Mouse (Mus musculus): ENCODE results near the gene Tbc1d23. TPM values are rescaled to one million over a fixed set of nuclear protein-coding genes. Genes with fewer than 3 reads are reported as not detected.
"Not testable (repeated sequence)": the region's sequence is repeated elsewhere in the genome, so short reads cannot be mapped to it uniquely, and the experiment has no call there.

Gene Tbc1d23
- polyA plus RNA-seq, 2 experiments = 5.4 to 6.6 TPM

GRCm38 (mm10) chr16:57243205-57243857, 12.0 kb upstream of the Tbc1d23 start:
- 29% methylated on average over 10 of the region's 10 CpGs for WGBS (ENCODE audit: insufficient replicate concordance)
- ATAC-seq (ENCODE audit: insufficient read depth) = no peak
- Histone ChIP-seq H3K4me1 (replicated peaks; ENCODE audit: control insufficient read depth in 2 of 2, insufficient read depth in 2 of 2, low read length in 1 of 2) (no peaks in the 10 kb centered on the region), H3K27ac (no peak overlapping the region), H3K4me3 (ENCODE audit: insufficient read depth in 1 of 2, low read depth in 2 of 2, low read length in 2 of 2) (no peak overlapping the region), H3K36me3 (replicated peaks; ENCODE audit: control insufficient read depth, insufficient read depth, low read depth) (no peaks in the 10 kb centered on the region), H3K4me2 (ENCODE audit: low read depth) (no peak overlapping the region), H3K27me3 (ENCODE audit: control insufficient read depth, insufficient read depth, low read length) (no peaks in the 10 kb centered on the region), H3K9me3 (ENCODE audit: control insufficient read depth, low read length) (no peaks in the 10 kb centered on the region), H3K9ac (replicated peaks) (no peak overlapping the region)
- no peak for DNase-seq (ENCODE audit: low read depth in 3 of 3, low spot score in 3 of 3)
- TF ChIP-seq CTCF (IDR thresholded peaks at IDR 0.05; ENCODE audit: low read depth) = no peak
- TF ChIP-seq EP300 (IDR thresholded peaks at IDR 0.05; ENCODE audit: low read depth) = no peak

DNA sequence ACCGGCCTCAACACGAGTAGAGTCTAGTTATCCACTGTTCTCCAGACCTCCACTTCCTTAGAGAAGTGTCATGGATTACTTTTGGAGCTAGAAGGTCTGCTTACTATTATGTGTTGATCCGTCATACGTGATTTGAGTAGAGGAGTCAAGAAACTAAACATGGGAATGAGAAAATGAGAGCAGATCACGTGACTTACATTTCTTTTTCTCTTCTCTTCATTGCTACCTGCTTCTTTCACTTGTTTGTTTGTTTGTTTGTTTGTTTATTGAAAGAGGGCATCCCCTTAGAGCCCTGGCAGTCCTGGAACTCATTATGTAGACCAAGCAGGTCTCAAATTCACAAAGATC, 11.5 kb upstream of the Tbc1d23 start:
- Histone ChIP-seq H3K27me3 (ENCODE audit: control insufficient read depth, insufficient read depth, low read length) (no peaks in the 10 kb centered on the region), H3K27ac (no peak overlapping the region), H3K4me1 (replicated peaks; ENCODE audit: control insufficient read depth in 2 of 2, insufficient read depth in 2 of 2, low read length in 1 of 2) (no peaks in the 10 kb centered on the region), H3K4me2 (ENCODE audit: low read depth) (no peak overlapping the region), H3K9ac (replicated peaks) (no peak overlapping the region), H3K4me3 (ENCODE audit: insufficient read depth in 1 of 2, low read depth in 2 of 2, low read length in 2 of 2) (no peak overlapping the region), H3K9me3 (ENCODE audit: control insufficient read depth, low read length) (no peaks in the 10 kb centered on the region), H3K36me3 (replicated peaks; ENCODE audit: control insufficient read depth, insufficient read depth, low read depth) (no peaks in the 10 kb centered on the region)
- TF ChIP-seq CTCF (IDR thresholded peaks at IDR 0.05; ENCODE audit: low read depth) (no peak), EP300 (IDR thresholded peaks at IDR 0.05; ENCODE audit: low read depth) (no peak)
- no peak for DNase-seq (ENCODE audit: low read depth in 3 of 3, low spot score in 3 of 3)
- WGBS (ENCODE audit: insufficient replicate concordance) = 70% methylated on average over 5 of the region's 5 CpGs
- no peak for ATAC-seq (ENCODE audit: insufficient read depth)

DNA sequence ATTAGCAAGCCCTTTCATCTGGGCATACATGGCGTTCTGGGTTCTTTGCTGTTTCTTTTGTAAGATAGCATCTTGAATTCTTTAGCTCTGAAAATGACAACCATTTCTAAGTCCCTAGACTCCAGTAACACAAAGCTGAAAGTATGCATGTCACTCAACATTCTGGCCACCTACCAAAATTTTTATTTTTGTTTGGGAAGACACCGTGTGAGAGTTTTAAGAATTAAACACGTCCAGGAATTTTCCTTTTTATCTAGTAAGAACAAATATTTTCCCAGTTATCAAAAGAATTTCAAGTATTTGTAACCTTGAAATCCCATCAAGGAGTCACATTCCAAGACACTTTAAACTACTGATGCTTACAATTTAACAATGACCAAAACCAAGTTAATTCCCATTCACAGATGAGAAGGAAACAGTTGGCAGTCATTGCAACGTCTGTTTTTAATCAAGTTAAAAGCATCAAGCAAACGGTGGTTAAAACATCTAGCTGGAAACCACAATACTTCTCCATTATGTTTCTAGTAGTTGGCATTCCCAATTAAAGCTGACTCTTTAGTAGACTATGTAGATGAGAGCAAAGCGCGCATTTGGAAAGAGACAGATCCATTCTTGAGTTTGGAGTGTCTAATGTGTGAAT, 4.7 kb upstream of the Tbc1d23 start:
- 51% methylated on average over 7 of the region's 7 CpGs for WGBS (ENCODE audit: insufficient replicate concordance)
- no peak for ATAC-seq (ENCODE audit: insufficient read depth)
- Histone ChIP-seq H3K4me3 (ENCODE audit: insufficient read depth in 1 of 2, low read depth in 2 of 2, low read length in 2 of 2) (no peak overlapping the region), H3K27me3 (ENCODE audit: control insufficient read depth, insufficient read depth, low read length) (no peaks in the 10 kb centered on the region), H3K9ac (replicated peaks) (no peak overlapping the region), H3K4me1 (replicated peaks; ENCODE audit: control insufficient read depth in 2 of 2, insufficient read depth in 2 of 2, low read length in 1 of 2) (no peaks in the 10 kb centered on the region), H3K9me3 (ENCODE audit: control insufficient read depth, low read length) (no peaks in the 10 kb centered on the region), H3K36me3 (replicated peaks; ENCODE audit: control insufficient read depth, insufficient read depth, low read depth) (no peaks in the 10 kb centered on the region), H3K27ac (no peak overlapping the region), H3K4me2 (ENCODE audit: low read depth) (no peak overlapping the region)
- TF ChIP-seq CTCF (IDR thresholded peaks at IDR 0.05; ENCODE audit: low read depth) = no peak
- DNase-seq (ENCODE audit: low read depth in 3 of 3, low spot score in 3 of 3) = no peak

DNA sequence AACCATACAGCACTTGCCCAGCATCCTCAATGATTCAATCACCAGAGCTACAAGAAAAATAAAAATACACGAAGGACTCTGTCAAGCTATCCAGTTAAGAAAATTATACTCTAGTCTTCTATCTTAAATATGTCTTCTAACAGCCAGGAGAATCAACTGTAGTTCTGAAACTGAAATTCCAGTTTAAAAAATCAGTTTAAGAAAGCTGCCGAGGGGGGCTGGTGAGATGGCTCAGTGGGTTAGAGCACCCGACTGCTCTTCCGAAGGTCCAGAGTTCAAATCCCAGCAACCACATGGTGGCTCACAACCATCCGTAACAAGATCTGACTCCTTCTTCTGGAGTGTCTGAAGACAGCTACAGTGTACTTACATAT, 620 bp upstream of the Tbc1d23 start:
- not testable (repeated sequence) for H3K9me3 ChIP-seq (ENCODE audit: control insufficient read depth, low read length); H3K36me3 ChIP-seq (replicated peaks; ENCODE audit: control insufficient read depth, insufficient read depth, low read depth); H3K4me1 ChIP-seq (replicated peaks; ENCODE audit: control insufficient read depth in 2 of 2, insufficient read depth in 2 of 2, low read length in 1 of 2); ATAC-seq (ENCODE audit: insufficient read depth); DNase-seq (ENCODE audit: low read depth in 3 of 3, low spot score in 3 of 3); H3K27ac ChIP-seq; H3K9ac ChIP-seq (replicated peaks); H3K27me3 ChIP-seq (ENCODE audit: control insufficient read depth, insufficient read depth, low read length)
- peak overlapping the region; percentile 85 for H3K4me2 ChIP-seq (ENCODE audit: low read depth)
- 70% methylated on average over 4 of the region's 5 CpGs for WGBS (ENCODE audit: insufficient replicate concordance)
- H3K4me3 ChIP-seq (ENCODE audit: insufficient read depth in 1 of 2, low read depth in 2 of 2, low read length in 2 of 2) = peak overlapping the region in 1 of 2 experiments; percentile 89; a peak in 2 of 4 replicates

GRCm38 (mm10) chr16:57226444-57226843, 4.9 kb downstream of the Tbc1d23 start:
- WGBS (ENCODE audit: insufficient replicate concordance) = 76% methylated on average over 5 of the region's 5 CpGs
- no peak overlapping the region for H3K9ac ChIP-seq (replicated peaks)
- no peak for ATAC-seq (ENCODE audit: insufficient read depth)

More at GRCm38 (mm10) chr16:57226444-57226843, 4.9 kb downstream of the Tbc1d23 start:
- Histone ChIP-seq H3K4me1 (replicated peaks; ENCODE audit: control insufficient read depth in 2 of 2, insufficient read depth in 2 of 2, low read length in 1 of 2) (peaks cover 4 to 7% of the 10 kb centered on the region in 2 experiments), H3K36me3 (replicated peaks; ENCODE audit: control insufficient read depth, insufficient read depth, low read depth) (no peaks in the 10 kb centered on the region), H3K4me3 (ENCODE audit: insufficient read depth in 1 of 2, low read depth in 2 of 2, low read length in 2 of 2) (no peak overlapping the region), H3K9me3 (ENCODE audit: control insufficient read depth, low read length) (no peaks in the 10 kb centered on the region), H3K27me3 (ENCODE audit: control insufficient read depth, insufficient read depth, low read length) (no peaks in the 10 kb centered on the region), H3K27ac (no peak overlapping the region), H3K4me2 (ENCODE audit: low read depth) (no peak overlapping the region)
- DNase-seq (ENCODE audit: low read depth in 3 of 3, low spot score in 3 of 3) = no peak
- TF ChIP-seq CTCF (IDR thresholded peaks at IDR 0.05; ENCODE audit: low read depth) (no peak), EP300 (IDR thresholded peaks at IDR 0.05; ENCODE audit: low read depth) (no peak)

All from liver, embryonic 14.5 days (tissue).